Mouse (Mus musculus) ovary, adult 18-20 months (tissue): ENCODE data around the gene Hs3st6.
A peak's percentile ranks its signal among the peaks of the same experiment; 100 is the strongest.
"Not testable (repeated sequence)": the region's sequence is repeated elsewhere in the genome, so short reads cannot be mapped to it uniquely, and the experiment has no call there.

Experiments used
- DNase-seq: peaks from one replicate; pipeline ENCODE4 v3.0.0; 2022; ENCODE audit warnings: low spot score, mixed read lengths

Hs3st6 gene

DNA sequence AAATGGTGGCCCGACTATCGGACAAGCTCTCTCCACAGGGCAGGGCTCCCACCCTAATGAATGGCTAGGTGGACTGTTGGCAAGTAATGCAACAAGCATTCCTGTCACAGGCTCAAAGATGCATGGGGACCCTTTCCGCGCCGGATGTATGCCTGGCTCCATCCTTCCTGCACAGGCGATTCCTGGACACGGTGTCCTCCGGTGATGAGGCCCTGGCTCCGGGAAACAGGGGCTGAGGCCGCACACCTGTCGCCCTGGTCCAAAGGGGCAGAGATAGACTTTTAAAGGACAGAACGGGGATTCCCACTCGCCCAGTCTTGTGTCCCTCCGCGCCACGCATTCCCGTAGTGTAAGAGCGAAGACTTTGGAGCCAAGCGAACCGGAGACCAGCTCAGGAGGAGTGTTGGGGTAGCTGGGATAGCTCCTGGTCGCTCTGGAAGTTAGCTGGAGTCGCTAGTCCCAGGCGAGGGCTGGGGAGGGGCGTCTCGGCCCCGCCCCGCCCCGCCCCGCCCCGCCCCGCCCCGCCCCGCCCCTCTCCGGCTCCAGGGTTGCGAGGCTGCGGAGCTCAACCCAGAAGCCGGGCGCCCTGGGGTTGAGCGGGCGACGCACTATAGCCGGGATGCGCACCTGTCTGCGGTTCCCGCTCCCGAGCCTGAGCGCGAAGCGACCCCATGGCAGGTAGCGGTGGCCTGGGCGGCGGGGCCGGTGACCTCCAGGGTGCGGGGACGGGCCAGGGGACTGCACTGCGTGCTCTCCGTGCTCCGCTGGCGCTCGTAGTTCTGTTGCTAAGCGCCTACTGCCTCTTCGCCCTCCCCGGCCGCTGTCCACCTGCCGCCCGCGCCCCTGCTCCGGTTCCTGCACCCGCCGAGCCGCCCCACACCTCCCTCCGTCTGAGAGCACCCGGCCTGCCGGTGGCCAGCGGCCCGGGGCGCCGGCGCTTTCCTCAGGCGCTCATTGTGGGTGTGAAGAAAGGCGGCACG, at the start of gene Hs3st6:
Gene Hs3st6, plus strand, starts transcription at position 574 of the 980 bp plus-strand sequence.
- DNase-seq, result no peak

- DNase-seq, result no peak
Measured at GRCm38 (mm10) chr17:24705821-24706220, 47.0 kb upstream of the Hs3st6 start.

- DNase-seq, result peak; percentile 82
Measured at GRCm38 (mm10) chr17:24706982-24707800, 45.6 kb upstream of the Hs3st6 start, which contains the start of gene Tbl3. Gene Tbl3 (minus strand): TSS chr17:24707660.

DNA sequence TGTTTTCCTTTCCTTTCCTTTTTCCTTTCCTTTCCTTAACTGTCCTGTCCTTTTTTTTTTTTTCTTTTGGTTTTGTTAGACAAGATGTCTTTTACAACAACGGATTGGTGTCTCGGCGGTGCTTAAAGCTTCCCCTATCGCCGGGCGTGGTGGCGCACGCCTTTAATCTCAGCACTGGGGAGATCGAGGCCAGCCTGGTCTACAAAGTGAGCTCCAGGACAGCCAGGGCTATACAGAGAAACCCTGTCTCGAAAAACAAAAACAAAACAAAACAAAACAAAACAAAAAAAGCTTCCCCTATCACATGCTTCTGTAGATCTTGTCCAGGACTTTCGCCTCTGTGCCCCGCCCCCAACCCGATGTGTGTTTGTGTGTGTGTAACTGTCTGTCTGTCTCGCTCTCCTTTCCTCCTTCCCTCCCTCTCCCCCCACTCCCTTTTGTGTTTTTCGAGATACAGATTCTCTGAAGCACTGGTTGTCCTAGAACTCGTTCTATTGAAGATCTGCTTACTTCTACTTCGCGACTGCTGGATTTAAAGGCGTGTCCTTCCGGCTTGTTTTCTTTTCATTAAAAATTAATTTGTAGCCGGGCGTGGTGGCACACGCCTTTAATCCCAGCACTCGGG, 44.9 kb upstream of the Hs3st6 start:
- DNase-seq, result no peak

DNA sequence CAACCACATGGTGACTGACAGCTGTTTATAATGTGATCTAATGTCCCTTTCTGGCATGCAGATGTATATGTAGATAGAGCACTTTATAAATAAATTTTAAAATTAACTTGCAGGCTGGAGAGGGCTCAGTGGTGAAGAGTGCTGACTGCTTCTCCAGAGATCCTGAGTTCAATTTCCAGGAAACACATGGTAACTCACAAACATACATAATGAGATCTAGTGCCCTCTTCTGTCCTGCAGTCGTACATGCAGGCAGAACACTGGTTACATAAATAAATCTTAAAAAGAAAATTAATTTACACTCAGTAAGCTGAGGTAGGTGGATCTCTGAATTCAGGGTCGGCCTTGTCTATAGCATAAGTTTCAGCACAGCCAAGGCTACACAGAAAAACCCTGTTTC, 44.1 kb upstream of the Hs3st6 start:
- DNase-seq, result no peak

DNA sequence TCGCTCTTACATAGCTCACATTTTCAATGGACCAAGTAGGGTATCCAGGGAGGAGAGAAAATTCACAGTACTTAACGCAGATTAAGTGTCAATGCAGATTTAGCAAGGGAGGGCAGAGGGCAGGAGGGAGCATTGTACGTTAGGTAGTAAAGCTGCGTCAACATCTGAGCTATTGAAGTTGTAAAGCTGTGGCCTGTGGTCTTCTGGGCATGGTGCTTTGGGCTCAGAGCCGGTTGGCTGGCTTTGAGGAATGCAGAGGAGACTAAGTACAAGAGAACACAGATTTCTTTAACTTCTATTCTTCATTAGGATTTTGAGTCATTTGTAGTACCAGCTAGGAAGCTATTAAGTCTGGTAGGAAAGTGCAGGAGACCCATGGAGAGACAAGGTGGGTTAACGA, 37.2 kb upstream of the Hs3st6 start:
- DNase-seq, result no peak

GRCm38 (mm10) chr17:24716166-24716682, 36.6 kb upstream of the Hs3st6 start:
- no peak for DNase-seq

DNA sequence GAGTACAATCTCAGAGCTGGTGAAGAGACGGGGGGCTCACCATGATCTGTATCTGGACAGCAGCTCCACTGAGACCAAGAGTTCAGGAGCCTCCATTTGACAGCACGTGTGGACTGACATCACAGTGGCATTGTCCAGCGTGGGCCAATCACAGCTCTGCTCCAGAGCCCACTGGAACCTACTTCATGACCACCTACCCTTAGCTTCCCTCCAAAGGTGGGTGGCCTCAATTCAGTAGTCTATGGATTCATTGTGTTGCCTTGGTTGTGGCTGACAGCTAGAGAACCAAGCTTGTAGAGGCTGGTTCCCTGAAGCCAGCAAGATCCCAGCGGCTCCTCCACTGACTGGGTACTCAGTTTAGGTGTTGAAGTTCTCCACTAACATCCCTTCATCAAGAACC, 34.8 kb upstream of the Hs3st6 start, which contains the start of the genes Rnf151 and Rps2:
Gene Rnf151, minus strand, starts transcription at position 121 of the 400 bp plus-strand sequence.
Gene Rps2, plus strand, starts transcription at position 174 of the 400 bp plus-strand sequence.
- DNase-seq, result no peak

- DNase-seq, result not testable (repeated sequence)
Measured at GRCm38 (mm10) chr17:24718938-24719337, 33.9 kb upstream of the Hs3st6 start.

GRCm38 (mm10) chr17:24719494-24720222, 33.1 kb upstream of the Hs3st6 start:
- DNase-seq, result peak; percentile 98

DNA sequence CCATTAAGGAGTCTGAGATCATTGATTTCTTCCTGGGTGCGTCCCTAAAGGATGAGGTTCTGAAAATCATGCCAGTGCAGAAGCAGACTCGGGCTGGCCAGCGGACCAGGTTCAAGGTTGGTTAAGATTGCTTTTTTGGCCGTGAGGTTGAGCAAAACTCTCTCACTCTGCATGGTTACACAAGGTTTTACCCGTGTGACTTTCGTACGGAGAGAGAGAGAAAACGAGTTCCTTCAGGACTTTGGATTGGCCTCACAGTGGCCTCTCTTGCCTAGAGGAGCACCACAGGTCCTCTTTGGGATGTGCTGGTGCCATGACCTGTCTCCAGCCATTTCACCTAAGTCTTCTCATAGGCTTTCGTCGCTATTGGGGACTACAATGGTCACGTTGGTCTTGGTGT, 32.2 kb upstream of the Hs3st6 start:
- DNase-seq, result not testable (repeated sequence)

DNA sequence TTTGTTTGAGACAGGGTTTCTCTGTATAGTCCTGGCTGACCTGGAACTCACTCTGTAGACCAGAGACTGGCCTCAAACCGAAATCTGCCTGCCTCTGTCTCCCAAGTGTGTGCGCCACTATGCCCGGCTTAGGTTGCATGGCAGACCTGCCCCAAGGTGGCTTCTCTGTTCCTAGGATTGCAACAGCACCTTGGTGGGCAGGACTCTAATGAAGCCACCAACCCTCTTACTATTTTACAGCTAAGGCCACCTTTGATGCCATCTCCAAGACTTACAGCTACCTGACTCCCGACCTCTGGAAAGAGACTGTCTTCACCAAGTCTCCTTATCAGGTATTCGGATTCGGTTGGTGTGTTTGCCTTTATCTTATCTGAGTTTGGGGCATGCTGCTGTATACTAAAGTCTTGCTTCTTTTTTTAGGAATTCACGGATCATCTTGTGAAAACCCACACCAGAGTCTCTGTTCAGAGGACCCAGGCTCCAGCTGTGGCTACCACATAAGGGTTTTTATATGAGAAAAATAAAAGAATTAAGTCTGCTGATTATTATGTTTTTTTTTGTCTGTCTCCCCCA, 31.3 kb upstream of the Hs3st6 start:
- DNase-seq, result not testable (repeated sequence)

GRCm38 (mm10) chr17:24722220-24722924, 30.4 kb upstream of the Hs3st6 start:
- DNase-seq, result no peak

DNA sequence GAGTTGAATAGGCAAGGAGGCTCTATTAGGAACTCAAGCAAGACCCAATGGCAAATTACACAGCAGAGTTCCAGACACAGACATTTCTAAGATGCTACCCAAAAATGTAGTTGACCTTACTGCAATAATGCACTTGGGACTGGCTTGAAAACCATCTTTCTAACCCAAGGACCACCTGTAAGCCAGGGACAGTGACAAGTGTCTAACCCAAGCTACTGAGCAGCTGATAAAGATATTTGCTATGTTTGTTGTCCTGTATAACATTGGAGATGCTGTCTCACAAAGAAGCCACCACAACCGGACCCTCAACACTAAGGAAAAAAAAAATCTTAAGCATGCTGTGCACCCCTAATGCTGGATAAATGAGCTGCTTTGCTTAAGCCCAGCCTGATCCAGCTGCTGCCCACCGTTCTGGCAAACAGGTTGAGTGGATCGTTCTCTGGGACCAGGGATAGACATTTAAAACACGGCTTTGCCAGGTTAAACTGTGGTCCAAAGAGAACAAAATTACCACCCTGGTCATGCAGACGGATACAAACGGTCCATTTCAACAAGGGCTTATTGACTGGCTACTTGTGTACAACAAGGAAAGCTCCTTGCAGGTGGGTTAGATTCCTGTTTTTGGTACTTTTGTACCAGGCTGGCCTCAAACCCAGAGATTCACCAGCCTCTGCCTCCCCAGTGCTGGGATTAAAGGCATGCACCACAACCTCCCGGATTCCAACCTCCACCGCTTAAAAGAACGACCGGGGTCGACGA, 29.5 kb upstream of the Hs3st6 start:
- DNase-seq, result no peak

DNA sequence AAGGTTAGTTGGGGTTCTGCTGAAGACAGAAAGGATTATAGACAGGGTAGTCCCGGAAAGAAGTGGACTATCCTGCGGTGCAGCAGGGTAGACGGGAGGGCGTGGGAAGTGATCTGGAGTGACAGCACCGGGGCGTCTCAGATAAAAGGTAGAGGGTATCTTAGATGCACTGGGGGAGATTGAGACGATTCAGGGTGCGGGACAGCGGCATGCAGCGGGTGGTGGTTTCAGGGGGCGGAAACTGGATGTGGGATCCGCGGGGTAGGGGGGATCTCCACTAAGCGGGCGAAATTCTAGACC, 29.0 kb upstream of the Hs3st6 start:
- DNase-seq, result no peak

DNA sequence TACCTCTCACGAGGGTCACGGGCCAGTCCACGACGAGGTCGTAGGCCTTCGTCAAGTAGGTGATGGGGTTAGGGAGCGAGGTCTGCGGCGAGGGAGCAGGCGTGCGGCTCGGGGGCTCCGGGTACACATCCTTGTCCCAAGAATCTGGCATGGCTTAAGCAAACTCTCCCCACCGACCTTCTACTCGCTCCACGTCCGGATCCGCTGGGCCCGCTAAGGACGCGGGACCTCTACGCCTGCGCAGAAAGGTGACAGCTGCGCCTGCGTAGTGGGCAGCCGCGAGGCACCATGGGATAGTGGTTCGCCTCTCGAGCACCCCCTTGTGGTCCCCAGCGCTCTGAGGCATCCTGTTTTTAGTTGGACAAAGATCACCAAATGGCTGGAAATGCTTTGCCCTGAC, 28.6 kb upstream of the Hs3st6 start, which contains the start of gene Ndufb10:
Gene Ndufb10, minus strand, starts transcription at position 295 of the 400 bp plus-strand sequence.
- peak; percentile 88 for DNase-seq

DNA sequence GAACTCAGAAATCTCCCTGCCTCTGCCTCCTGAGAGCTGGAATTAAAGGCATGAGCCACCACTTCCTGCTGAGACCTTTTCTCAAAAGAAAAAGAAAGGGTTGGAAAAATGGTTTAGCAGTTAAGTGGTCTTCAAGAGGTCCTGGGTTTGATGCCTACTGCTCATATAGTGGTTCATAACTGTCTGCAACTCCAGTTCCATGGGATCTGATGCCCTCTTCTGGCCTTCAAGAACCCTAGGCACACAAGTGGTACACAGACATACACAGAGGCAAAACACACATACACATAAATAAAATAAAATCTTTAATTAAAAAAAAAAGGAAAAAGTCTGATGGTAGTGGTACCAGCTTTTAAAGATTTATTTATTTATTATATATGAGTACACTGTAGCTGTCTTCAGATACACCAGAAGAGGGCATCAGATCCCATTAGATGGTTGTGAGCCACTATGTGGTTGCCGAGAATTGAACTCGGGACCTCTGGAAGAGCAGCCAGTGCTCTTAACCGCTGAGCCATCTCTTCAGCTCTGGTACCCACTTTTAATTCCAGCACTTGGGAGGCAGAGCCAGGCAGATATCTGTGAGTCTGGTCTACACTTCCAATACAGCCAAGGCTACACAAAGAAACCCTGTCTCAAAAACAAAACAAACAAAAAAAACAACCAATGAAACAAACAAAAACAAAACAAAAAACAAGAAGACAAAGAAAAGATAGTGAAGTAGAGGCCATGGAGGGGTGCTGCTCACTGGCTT, 27.0 kb upstream of the Hs3st6 start:
- no peak for DNase-seq

DNA sequence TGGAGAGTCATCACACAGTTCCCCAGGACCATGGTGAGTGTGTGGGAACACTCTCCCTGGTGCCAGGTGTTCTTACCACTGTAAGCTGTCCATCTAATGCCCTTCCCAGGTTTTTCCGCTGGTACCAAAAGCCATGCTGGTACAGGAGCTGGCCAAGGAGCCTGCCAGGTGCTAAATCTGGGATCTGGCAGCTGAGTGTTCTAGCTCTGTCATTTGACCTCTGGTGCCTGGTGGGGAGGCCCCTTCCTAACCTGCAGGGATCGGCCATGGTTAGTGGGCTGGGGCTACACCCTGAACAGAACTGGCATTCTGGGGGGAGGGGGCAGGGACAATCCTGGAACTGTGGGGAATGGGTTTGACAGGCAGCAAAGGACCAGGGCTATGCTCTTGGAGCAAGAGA, 25.2 kb upstream of the Hs3st6 start, which contains the start of gene Rpl3l:
Gene Rpl3l, plus strand, starts transcription at position 203 of the 400 bp plus-strand sequence.
- no peak for DNase-seq

DNA sequence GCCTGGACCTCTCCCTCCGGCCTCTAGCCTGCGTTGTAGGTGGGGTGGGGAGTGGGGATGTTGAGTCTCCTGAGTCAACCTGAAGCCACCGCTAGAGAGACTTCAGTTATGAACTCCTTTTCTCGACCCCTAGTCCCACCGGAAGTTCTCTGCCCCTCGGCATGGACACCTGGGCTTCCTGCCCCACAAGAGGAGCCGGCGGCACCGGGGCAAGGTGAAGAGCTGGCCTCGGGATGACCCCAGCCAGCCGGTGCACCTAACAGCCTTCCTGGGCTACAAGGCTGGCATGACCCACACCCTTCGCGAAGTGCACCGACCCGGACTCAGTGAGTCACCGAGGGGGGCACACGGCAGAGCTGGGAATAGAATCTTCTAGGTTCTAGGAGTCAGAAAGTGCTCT, 24.6 kb upstream of the Hs3st6 start:
- no peak for DNase-seq
